Mouse (Mus musculus): ENCODE results near the gene Cenpk. TPM values are rescaled to one million over a fixed set of nuclear protein-coding genes. Genes with fewer than 3 reads are reported as not detected.

Cenpk gene
- polyA plus RNA-seq (2015; fragmentation: Illumina TruSeq; extraction: RNeasy Lipid Tissue Mini Kit (QIAGEN cat#74804); ENCODE audit: low read depth, low replicate concordance): 1.4 TPM

GRCm38 (mm10) chr13:104228384-104229066, at the start of gene Cenpk, which contains the start of gene Ppwd1:
Gene Cenpk, plus strand, starts transcription at chr13:104228611.
Gene Ppwd1, minus strand, starts transcription at chr13:104228843.

GRCm38 (mm10) chr13:104178650-104179121, 49.7 kb upstream of the Cenpk start, which contains the start of gene Trim23:
Gene Trim23, plus strand, starts transcription at chr13:104178797.

GRCm38 (mm10) chr13:104287366-104288225, 59.2 kb downstream of the Cenpk start, which contains the start of gene Adamts6:
Gene Adamts6, plus strand, starts transcription at chr13:104287835.

Other genes starting within 250 kb of the Cenpk start
- 17.1 TPM for gene Nln, start 119.0 kb upstream of the Cenpk start, polyA plus RNA-seq (2015; fragmentation: Illumina TruSeq; extraction: RNeasy Lipid Tissue Mini Kit (QIAGEN cat#74804); ENCODE audit: low read depth, low replicate concordance)
- gene Sgtb, start 118.9 kb upstream of the Cenpk start, polyA plus RNA-seq (2015; fragmentation: Illumina TruSeq; extraction: RNeasy Lipid Tissue Mini Kit (QIAGEN cat#74804); ENCODE audit: low read depth, low replicate concordance): 131 TPM
- 51.6 TPM for gene Trappc13, start 50.1 kb upstream of the Cenpk start, polyA plus RNA-seq (2015; fragmentation: Illumina TruSeq; extraction: RNeasy Lipid Tissue Mini Kit (QIAGEN cat#74804); ENCODE audit: low read depth, low replicate concordance)
- gene Trim23, start 49.8 kb upstream of the Cenpk start, polyA plus RNA-seq (2015; fragmentation: Illumina TruSeq; extraction: RNeasy Lipid Tissue Mini Kit (QIAGEN cat#74804); ENCODE audit: low read depth, low replicate concordance): 72.8 TPM
- 8.0 TPM for gene Ppwd1, start 232 bp downstream of the Cenpk start, polyA plus RNA-seq (2015; fragmentation: Illumina TruSeq; extraction: RNeasy Lipid Tissue Mini Kit (QIAGEN cat#74804); ENCODE audit: low read depth, low replicate concordance)
- 2.7 TPM for gene Adamts6, start 59.2 kb downstream of the Cenpk start, polyA plus RNA-seq (2015; fragmentation: Illumina TruSeq; extraction: RNeasy Lipid Tissue Mini Kit (QIAGEN cat#74804); ENCODE audit: low read depth, low replicate concordance)

All from brain, adult 10 weeks (tissue).